Mouse (Mus musculus): ENCODE results near the gene Nr0b1.

Gene Nr0b1

DNA sequence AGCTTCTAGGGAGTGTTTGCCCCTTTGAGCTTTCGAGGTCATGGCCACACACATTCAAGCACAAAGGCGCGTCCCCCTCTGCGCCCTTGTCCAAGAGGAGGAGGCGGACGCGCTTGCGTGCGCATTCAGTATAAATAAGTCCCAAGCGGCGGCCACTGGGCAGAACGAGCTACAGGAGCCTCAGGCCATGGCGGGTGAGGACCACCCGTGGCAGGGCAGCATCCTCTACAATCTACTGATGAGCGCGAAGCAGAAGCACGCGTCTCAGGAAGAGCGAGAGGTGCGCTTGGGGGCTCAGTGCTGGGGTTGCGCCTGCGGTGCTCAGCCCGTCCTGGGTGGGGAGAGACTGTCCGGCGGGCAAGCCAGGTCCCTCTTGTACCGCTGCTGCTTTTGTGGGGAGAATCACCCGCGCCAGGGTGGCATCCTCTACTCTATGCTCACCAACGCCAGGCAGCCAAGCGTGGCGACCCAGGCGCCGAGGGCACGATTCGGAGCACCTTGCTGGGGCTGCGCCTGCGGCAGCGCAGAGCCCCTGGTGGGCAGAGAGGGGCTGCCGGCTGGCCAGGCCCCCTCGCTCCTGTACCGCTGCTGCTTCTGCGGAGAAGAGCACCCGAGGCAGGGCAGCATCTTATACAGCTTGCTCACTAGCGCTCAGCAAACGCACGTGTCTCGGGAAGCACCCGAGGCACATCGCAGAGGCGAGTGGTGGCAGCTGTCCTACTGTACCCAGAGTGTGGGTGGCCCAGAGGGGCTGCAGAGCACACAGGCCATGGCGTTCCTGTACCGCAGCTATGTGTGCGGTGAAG lies at the start of gene Nr0b1:
Nr0b1 (plus strand) TSS at position 151 of the 806 bp plus-strand sequence.
- no peak for DNase-seq (ENCODE audit: low read depth, low spot score)

DNA sequence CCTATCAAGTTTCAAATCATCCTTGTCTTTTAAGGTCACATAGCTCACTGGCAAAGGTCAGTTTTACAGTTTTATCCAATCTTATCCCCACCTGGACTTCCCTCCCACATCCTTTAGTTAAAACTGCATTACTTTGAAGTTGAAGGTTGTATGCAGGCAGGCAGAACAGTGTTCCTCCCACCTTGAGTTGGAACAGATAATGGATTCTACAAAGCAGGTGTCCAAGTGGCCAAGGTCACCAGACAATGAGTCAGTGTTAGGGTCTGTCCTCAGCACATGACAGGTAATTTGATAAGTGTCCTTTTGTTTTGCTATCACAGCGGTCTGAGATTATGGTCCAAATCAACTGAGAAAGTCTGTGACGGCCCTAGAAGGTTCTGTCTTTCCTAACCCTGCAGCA lies 4.3 kb upstream of the Nr0b1 start:
- no peak for DNase-seq (ENCODE audit: low read depth, low spot score)

DNA sequence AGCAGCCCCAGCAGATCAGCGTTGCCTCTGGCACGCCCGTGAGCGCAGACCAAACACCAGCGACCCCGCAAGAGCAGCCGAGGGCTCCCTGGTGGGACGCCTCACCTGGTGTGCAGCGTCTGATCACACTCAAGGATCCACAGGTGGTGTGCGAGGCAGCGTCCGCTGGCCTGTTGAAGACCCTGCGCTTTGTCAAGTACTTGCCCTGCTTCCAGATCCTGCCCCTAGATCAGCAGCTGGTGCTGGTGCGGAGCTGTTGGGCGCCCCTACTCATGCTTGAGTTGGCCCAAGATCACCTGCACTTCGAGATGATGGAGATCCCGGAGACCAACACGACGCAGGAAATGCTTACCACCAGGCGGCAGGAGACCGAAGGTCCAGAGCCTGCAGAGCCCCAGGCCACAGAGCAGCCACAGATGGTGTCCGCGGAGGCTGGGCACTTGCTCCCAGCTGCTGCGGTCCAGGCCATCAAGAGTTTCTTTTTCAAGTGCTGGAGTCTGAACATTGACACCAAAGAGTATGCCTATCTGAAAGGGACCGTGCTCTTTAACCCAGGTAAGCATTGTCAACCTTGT lies 943 bp downstream of the Nr0b1 start:
- DNase-seq (ENCODE audit: low read depth, low spot score): no peak

DNA sequence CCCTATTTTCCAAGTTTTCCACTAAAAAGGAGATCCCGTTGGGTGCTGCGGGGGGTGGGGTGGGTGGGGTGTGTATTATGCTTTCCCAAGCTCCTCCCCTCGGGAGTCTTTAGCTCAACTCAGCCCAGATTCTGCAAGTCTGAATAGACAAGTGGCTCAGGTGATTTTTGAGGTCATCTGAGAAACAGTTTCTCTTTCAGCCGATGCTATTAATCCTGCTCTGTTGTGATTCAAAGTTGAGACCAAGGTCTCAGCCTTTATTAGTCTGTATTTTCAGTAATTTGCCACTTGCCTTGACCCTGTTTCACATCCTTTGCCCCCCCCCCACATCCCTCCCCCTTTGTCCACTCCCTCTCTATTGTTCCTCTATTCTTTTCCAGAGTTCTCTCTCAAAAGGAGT lies 1.8 kb downstream of the Nr0b1 start:
- DNase-seq (ENCODE audit: low read depth, low spot score): no peak

DNA sequence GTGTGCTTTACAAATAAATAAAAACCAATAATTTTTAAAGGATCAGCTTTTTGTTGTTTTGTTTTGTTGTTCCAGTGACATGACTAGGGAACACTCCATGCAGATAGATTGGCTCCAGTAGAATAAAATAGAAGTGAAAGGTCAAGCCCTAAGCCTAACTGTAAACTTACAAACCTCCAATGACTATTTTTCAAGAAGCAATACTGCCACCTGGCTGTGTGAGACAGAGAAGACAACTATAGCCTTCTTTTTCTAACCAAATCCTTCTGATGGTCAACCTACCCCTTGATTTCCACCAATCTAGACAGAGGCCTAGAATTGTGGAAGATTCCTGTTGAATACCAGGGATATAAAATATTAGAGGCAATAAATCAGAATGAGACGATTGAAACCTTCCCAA lies 45.7 kb downstream of the Nr0b1 start:
- no peak for DNase-seq (ENCODE audit: low read depth, low spot score)

All from CD4-positive helper T cell, adult 2 months (primary cell).